Mouse (Mus musculus): ENCODE results near the gene Papolg. TPM values are rescaled to one million over a fixed set of nuclear protein-coding genes. Genes with fewer than 3 reads are reported as not detected.

Papolg gene
- 14.6 and 20.2 TPM in 2 replicates for polyA plus RNA-seq (2012; rRNA removed)

DNA sequence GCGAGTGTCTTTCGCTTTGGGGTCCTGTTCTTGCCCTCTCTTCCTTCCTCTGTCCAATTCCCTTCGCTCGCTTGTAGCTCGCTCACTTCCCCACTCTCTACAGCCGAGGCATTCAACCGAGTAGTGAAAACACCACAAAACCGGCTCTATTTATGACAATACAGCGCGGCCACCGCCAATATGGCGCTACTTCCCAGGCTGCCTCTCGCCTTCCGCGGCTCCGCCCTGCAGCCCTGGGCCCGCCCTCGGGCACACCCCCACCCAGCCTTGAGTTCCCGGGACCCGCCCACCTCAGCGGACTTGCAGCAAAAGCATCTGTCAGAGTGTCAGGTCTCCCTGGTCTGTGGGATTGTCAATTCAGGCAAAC is at the start of gene Papolg:
Papolg (minus strand) TSS at position 194 of the 367 bp plus-strand sequence.

Other genes starting within 250 kb of the Papolg start
- gene Pus10, start 229.6 kb downstream of the Papolg start, polyA plus RNA-seq (2012; rRNA removed): 23.9 and 43.8 TPM in 2 replicates
- 25.8 and 28.9 TPM in 2 replicates for gene Pex13, start 229.3 kb downstream of the Papolg start, polyA plus RNA-seq (2012; rRNA removed)
- gene Rel, start 124.3 kb downstream of the Papolg start, polyA plus RNA-seq (2012; rRNA removed): 0.85 and 1.4 TPM in 2 replicates
- gene A830031A19Rik, start 179.8 kb upstream of the Papolg start, polyA plus RNA-seq (2012; rRNA removed): not detected in 2 replicates
- 35.4 and 37.8 TPM in 2 replicates for gene Bcl11a, start 182.8 kb upstream of the Papolg start, polyA plus RNA-seq (2012; rRNA removed)

Data from central nervous system, embryonic 11.5 days (tissue).